ENCODE assay signal across 8 mouse cellular contexts in the genomic region with DNA sequence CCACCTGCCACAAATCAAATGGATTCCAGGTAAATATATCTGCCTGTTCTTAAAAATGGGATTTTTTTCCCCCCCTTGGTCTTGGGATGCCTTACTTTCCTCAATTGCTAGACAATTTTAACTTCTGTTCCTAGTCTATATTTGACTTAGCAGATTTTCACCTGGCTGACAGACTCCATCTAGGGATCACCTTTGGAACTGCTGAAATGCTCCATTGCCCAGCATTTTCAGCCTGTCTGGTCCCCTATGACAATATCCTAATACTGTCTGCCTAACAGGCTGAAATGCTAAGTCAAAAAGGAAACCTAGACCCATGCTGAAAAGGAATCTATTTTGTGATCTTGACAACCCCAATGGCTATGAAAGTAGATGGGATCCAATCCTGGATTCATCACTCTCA. TPM values are rescaled to one million over a fixed set of nuclear protein-coding genes. Genes with fewer than 3 reads are reported as not detected.
DNase-seq lines count a peak whose midpoint lies in the region; ATAC-seq and TF ChIP-seq lines count a peak whose summit lies in the region.

No protein-coding gene starts in this region.

- ATAC-seq in embryonic facial prominence, embryonic 11.5 days (replicated peaks; ENCODE audit: insufficient number of reproducible peaks, low FRiP score, low TSS enrichment, low read depth), result no peak
- no peak for ATAC-seq in forebrain, embryonic 13.5 days

- no peak overlapping the region for H3K4me2 ChIP-seq in embryonic facial prominence, embryonic 11.5 days (ENCODE audit: low read depth, low read length)
- no peak overlapping the region for H3K4me2 ChIP-seq in forebrain, embryonic 13.5 days

- H3K27me3 ChIP-seq in thymus, adult 2 months (ENCODE audit: control insufficient read depth, insufficient read depth, low read length), result no peaks in the 10 kb centered on the region
- no peaks in the 10 kb centered on the region for H3K27me3 ChIP-seq in embryonic facial prominence, embryonic 11.5 days (ENCODE audit: control insufficient read depth, insufficient read depth, low read length)
- no peaks in the 10 kb centered on the region for H3K27me3 ChIP-seq in forebrain, embryonic 13.5 days

- no peak overlapping the region for H3K4me3 ChIP-seq in thymus, adult 2 months (ENCODE audit: control insufficient read depth, insufficient read depth, low read length)
- H3K4me3 ChIP-seq in embryonic facial prominence, embryonic 11.5 days (ENCODE audit: low read depth, low read length), result no peak overlapping the region
- no peak overlapping the region for H3K4me3 ChIP-seq in lung, adult 2 months (replicated peaks; ENCODE audit: extremely low read depth, low read depth, low read length)
- no peak overlapping the region for H3K4me3 ChIP-seq in forebrain, embryonic 13.5 days

- no peaks in the 10 kb centered on the region for H3K4me1 ChIP-seq in thymus, adult 2 months (replicated peaks; ENCODE audit: control insufficient read depth, insufficient read depth, low read length)
- no peaks in the 10 kb centered on the region for H3K4me1 ChIP-seq in embryonic facial prominence, embryonic 11.5 days (ENCODE audit: control insufficient read depth, insufficient read depth, low read length)
- H3K4me1 ChIP-seq in lung, adult 2 months (ENCODE audit: control insufficient read depth, insufficient read depth, low read length), result no peaks in the 10 kb centered on the region
- H3K4me1 ChIP-seq in forebrain, embryonic 13.5 days, result no peaks in the 10 kb centered on the region

- no peak for TF ChIP-seq CTCF in thymus, adult 2 months (IDR thresholded peaks at IDR 0.05; ENCODE audit: borderline replicate concordance, control insufficient read depth, extremely low read depth, insufficient read depth, low read length, poor library complexity)
- TF ChIP-seq CTCF in lung, adult 2 months (IDR thresholded peaks at IDR 0.05; ENCODE audit: insufficient read depth, low read length), result 0 out of 2 replicates have a peak, but pooled peaks have one; percentile 12

- peak; percentile 41 for DNase-seq in heart, adult 11 months
- no peak for DNase-seq in heart, adult 9 months (ENCODE audit: low spot score in 2 of 2)
- DNase-seq in thymus, adult 2 months, result peak; percentile 5
- no peak for DNase-seq in thymus, postnatal 0 days (ENCODE audit: low spot score)
- peak; percentile 38 for DNase-seq in embryonic facial prominence, embryonic 11.5 days (ENCODE audit: low spot score)
- no peak for DNase-seq in lung, adult 2 months
- DNase-seq in c-Kit-positive CD71-positive TER-119-positive erythroid progenitor cells, embryonic 14.5 days (ENCODE audit: low spot score), result no peak

- no peak for TF ChIP-seq POLR2A in thymus, adult 2 months (IDR thresholded peaks at IDR 0.05; ENCODE audit: control insufficient read depth, extremely low read depth, insufficient read depth, low read length, poor library complexity)
- TF ChIP-seq POLR2A in lung, adult 2 months (IDR thresholded peaks at IDR 0.05; ENCODE audit: borderline replicate concordance, extremely low read depth, low read depth, low read length), result no peak

- no peak overlapping the region for H3K27ac ChIP-seq in thymus, adult 2 months (ENCODE audit: control insufficient read depth, insufficient read depth, low read length)
- H3K27ac ChIP-seq in embryonic facial prominence, embryonic 11.5 days (replicated peaks; ENCODE audit: low read depth, low read length), result no peak overlapping the region
- H3K27ac ChIP-seq in forebrain, embryonic 13.5 days, result no peak overlapping the region

- no peak overlapping the region for H3K9ac ChIP-seq in embryonic facial prominence, embryonic 11.5 days (replicated peaks; ENCODE audit: low read length)
- no peak overlapping the region for H3K9ac ChIP-seq in forebrain, embryonic 13.5 days

- H3K36me3 ChIP-seq in thymus, adult 2 months (ENCODE audit: control insufficient read depth, insufficient read depth, low read length), result no peaks in the 10 kb centered on the region
- no peaks in the 10 kb centered on the region for H3K36me3 ChIP-seq in embryonic facial prominence, embryonic 11.5 days (replicated peaks; ENCODE audit: control insufficient read depth, insufficient read depth, low read depth, low read length)
- H3K36me3 ChIP-seq in forebrain, embryonic 13.5 days (ENCODE audit: poor library complexity, severe bottlenecking), result no peaks in the 10 kb centered on the region

- no peaks in the 10 kb centered on the region for H3K9me3 ChIP-seq in embryonic facial prominence, embryonic 11.5 days (replicated peaks; ENCODE audit: control insufficient read depth, low read length)
- no peaks in the 10 kb centered on the region for H3K9me3 ChIP-seq in forebrain, embryonic 13.5 days (replicated peaks)

RNA-seq across cellular contexts. Expression of a gene that starts 31.7 kb away (rescaled TPM):
- 0.62 and 0.93 TPM in 2 replicates for polyA plus RNA-seq in thymus, adult 2 months (2012; rRNA removed)
- 2.9 and 3.2 TPM in 2 replicates for polyA plus RNA-seq in thymus, postnatal 0 days (2015; fragmentation: Nextera tagmentation; extraction: Ambion mirVana)
- polyA plus RNA-seq in embryonic facial prominence, embryonic 11.5 days (2014; fragmentation: Nextera tagmentation; extraction: Ambion mirVana), result 21.0 and 22.8 TPM in 2 replicates
- polyA plus RNA-seq in lung, adult 2 months (2012; rRNA removed), result 3.9 and 5.2 TPM in 2 replicates
- 16.5 and 16.6 TPM in 2 replicates for polyA plus RNA-seq in forebrain, embryonic 13.5 days (2015; fragmentation: Nextera tagmentation; extraction: Ambion mirVana)

RNA-seq across cellular contexts. Expression of a gene that starts 59.7 kb away (rescaled TPM):
- 0.37 and 0.92 TPM in 2 replicates for polyA plus RNA-seq in thymus, adult 2 months (2012; rRNA removed)
- 1.3 and 1.7 TPM in 2 replicates for polyA plus RNA-seq in thymus, postnatal 0 days (2015; fragmentation: Nextera tagmentation; extraction: Ambion mirVana)
- polyA plus RNA-seq in embryonic facial prominence, embryonic 11.5 days (2014; fragmentation: Nextera tagmentation; extraction: Ambion mirVana), result 4.3 and 4.5 TPM in 2 replicates
- 2.8 and 3.6 TPM in 2 replicates for polyA plus RNA-seq in lung, adult 2 months (2012; rRNA removed)
- polyA plus RNA-seq in forebrain, embryonic 13.5 days (2015; fragmentation: Nextera tagmentation; extraction: Ambion mirVana), result 2.1 and 3.1 TPM in 2 replicates

Comparison
In these comparisons a context has a peak if more than half of its experiments do, and no peak if none do; other contexts are left out.
1. DNase-seq: peak in heart, adult 11 months (single experiment), thymus, adult 2 months (single experiment) and embryonic facial prominence, embryonic 11.5 days (single experiment); none in heart, adult 9 months (0 of 2), thymus, postnatal 0 days (single experiment), lung, adult 2 months (single experiment) and c-Kit-positive CD71-positive TER-119-positive erythroid progenitor cells, embryonic 14.5 days (single experiment).